Mouse (Mus musculus) bone marrow macrophage, adult 2 months (primary cell): ENCODE data around the gene Gm6763. TPM values are rescaled to one million over a fixed set of nuclear protein-coding genes. Genes with fewer than 3 reads are reported as not detected.
"Not testable (repeated sequence)": the region's sequence is repeated elsewhere in the genome, so short reads cannot be mapped to it uniquely, and the experiment has no call there.

ENCODE experiments used
- H3K27ac ChIP-seq: 2 replicates; pipeline ENCODE4 v1.5.1; 2012; ENCODE audit warnings: low read depth, low read length; ENCODE audit not compliant: insufficient read depth
- H3K4me1 ChIP-seq: 2 replicates; pipeline ENCODE4 v1.6.1; 2012; ENCODE audit warnings: low read length; ENCODE audit not compliant: control insufficient read depth, insufficient read depth
- H3K4me3 ChIP-seq: 2 replicates; pipeline ENCODE4 v1.5.1; 2012; ENCODE audit warnings: mild to moderate bottlenecking, low read length, moderate library complexity; ENCODE audit not compliant: insufficient read depth
- CTCF ChIP-seq: IDR thresholded peaks from 2 replicates; pipeline ENCODE4 v1.5.1; 2012; ENCODE audit warnings: low read depth, mild to moderate bottlenecking, low read length, moderate library complexity
- POLR2A ChIP-seq: IDR thresholded peaks from 2 replicates; pipeline ENCODE4 v1.6.1; 2012; ENCODE audit warnings: mild to moderate bottlenecking, low read depth, low read length, borderline replicate concordance
- polyA plus RNA-seq: library from polyadenylated mRNA; stranded (reverse); fragments of >200 nt; gene quantifications from 2 replicates; pipeline ENCODE4 v1.2.4, GENCODE M21; 2012; ENCODE audit not compliant: missing spikeins, insufficient read depth, insufficient read length

Gene Gm6763
- polyA plus RNA-seq: not detected in 2 replicates

DNA sequence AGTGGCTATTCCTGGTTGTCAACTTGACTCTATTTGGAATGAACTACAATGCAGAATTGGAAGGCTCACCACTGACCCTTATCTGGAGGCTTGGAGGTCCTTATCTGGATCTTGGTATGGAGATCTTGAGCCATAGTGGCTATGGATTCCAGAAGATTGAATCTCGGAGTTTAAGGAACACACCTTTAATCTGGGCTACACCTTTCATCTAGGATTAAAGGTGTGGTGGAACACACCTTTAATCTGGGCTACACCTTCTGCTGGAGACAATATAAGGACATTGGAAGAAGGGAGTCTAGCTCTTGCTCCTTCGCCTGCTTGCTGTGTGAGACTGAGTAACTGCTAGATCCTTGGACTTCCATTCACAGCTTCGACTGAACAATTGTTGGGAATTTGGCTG is at the start of gene Gm6763:
Gene Gm6763 (plus strand): TSS at position 301 of the 400 bp plus-strand sequence.
- H3K27ac ChIP-seq, H3K4me1 ChIP-seq, H3K4me3 ChIP-seq: not testable (repeated sequence)

DNA sequence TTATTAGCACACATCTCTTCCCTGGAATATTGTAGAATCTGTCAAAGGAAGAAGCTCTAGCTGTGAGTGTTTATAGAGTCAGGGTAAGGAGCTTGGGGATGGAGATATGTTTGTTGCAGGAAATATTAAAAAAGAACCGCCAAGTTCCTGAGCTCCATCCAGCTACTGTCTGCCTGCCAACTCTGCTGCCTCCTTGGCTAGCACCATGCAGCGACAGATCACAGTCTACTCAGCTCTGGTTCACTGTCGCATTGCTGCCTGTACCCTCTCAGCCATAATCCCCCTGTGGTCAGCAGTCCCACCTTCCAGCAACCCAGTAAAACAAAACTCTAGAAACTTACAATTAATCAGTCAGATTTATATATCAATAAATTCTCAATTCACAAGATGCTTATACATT is 41.3 kb upstream of the Gm6763 start:
- no peaks in the 10 kb centered on the region for H3K4me1 ChIP-seq
- no peak overlapping the region for H3K27ac ChIP-seq
- TF ChIP-seq POLR2A (no peak), CTCF (no peak)
- no peak overlapping the region for H3K4me3 ChIP-seq

DNA sequence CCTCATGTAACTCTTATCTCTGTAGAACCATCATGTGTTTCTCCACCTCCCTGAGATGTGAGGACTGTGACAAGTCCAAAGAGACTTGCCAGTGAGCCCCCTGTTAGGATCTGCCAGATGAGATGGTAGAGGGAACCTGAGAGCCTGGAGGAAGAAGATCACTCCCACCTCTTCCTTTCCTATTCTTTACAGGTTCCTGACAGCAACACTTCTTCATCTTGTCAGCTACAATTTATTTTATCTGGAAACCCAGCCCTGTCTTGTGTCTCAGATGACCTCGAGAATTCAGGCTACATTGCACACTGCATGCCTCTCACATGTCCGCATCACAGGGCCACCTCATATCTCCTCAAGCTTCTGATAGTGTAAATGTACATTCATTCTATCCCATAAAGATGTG is 33.0 kb upstream of the Gm6763 start:
- no peak for TF ChIP-seq POLR2A
- TF ChIP-seq CTCF: no peak
- H3K4me1 ChIP-seq: no peaks in the 10 kb centered on the region
- no peak overlapping the region for H3K4me3 ChIP-seq
- no peak overlapping the region for H3K27ac ChIP-seq

DNA sequence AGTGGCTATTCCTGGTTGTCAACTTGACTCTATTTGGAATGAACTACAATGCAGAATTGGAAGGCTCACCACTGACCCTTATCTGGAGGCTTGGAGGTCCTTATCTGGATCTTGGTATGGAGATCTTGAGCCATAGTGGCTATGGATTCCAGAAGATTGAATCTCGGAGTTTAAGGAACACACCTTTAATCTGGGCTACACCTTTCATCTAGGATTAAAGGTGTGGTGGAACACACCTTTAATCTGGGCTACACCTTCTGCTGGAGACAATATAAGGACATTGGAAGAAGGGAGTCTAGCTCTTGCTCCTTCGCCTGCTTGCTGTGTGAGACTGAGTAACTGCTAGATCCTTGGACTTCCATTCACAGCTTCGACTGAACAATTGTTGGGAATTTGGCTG is 8.6 kb upstream of the Gm6763 start, which contains the start of gene Gm21293:
Gene Gm21293 (plus strand): TSS at position 301 of the 400 bp plus-strand sequence.
- not testable (repeated sequence) for H3K4me3 ChIP-seq, H3K4me1 ChIP-seq, H3K27ac ChIP-seq

DNA sequence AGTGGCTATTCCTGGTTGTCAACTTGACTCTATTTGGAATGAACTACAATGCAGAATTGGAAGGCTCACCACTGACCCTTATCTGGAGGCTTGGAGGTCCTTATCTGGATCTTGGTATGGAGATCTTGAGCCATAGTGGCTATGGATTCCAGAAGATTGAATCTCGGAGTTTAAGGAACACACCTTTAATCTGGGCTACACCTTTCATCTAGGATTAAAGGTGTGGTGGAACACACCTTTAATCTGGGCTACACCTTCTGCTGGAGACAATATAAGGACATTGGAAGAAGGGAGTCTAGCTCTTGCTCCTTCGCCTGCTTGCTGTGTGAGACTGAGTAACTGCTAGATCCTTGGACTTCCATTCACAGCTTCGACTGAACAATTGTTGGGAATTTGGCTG is 8.4 kb downstream of the Gm6763 start, which contains the start of gene Gm8764:
Gene Gm8764 (plus strand): TSS at position 301 of the 400 bp plus-strand sequence.
- not testable (repeated sequence) for H3K27ac ChIP-seq, H3K4me3 ChIP-seq, H3K4me1 ChIP-seq

DNA sequence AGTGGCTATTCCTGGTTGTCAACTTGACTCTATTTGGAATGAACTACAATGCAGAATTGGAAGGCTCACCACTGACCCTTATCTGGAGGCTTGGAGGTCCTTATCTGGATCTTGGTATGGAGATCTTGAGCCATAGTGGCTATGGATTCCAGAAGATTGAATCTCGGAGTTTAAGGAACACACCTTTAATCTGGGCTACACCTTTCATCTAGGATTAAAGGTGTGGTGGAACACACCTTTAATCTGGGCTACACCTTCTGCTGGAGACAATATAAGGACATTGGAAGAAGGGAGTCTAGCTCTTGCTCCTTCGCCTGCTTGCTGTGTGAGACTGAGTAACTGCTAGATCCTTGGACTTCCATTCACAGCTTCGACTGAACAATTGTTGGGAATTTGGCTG is 16.9 kb downstream of the Gm6763 start, which contains the start of gene Gm21304:
Gene Gm21304 (plus strand): TSS at position 301 of the 400 bp plus-strand sequence.
- H3K27ac ChIP-seq, H3K4me1 ChIP-seq, H3K4me3 ChIP-seq: not testable (repeated sequence)

DNA sequence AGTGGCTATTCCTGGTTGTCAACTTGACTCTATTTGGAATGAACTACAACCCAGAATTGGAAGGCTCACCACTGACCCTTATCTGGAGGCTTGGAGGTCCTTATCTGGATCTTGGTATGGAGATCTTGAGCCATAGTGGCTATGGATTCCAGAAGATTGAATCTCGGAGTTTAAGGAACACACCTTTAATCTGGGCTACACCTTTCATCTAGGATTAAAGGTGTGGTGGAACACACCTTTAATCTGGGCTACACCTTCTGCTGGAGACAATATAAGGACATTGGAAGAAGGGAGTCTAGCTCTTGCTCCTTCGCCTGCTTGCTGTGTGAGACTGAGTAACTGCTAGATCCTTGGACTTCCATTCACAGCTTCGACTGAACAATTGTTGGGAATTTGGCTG is 25.4 kb downstream of the Gm6763 start, which contains the start of gene Gm21312:
Gene Gm21312 (plus strand): TSS at position 301 of the 400 bp plus-strand sequence.
- H3K27ac ChIP-seq, H3K4me1 ChIP-seq, H3K4me3 ChIP-seq: not testable (repeated sequence)

DNA sequence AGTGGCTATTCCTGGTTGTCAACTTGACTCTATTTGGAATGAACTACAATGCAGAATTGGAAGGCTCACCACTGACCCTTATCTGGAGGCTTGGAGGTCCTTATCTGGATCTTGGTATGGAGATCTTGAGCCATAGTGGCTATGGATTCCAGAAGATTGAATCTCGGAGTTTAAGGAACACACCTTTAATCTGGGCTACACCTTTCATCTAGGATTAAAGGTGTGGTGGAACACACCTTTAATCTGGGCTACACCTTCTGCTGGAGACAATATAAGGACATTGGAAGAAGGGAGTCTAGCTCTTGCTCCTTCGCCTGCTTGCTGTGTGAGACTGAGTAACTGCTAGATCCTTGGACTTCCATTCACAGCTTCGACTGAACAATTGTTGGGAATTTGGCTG is 33.9 kb downstream of the Gm6763 start, which contains the start of gene Gm20765:
Gene Gm20765 (plus strand): TSS at position 301 of the 400 bp plus-strand sequence.
- not testable (repeated sequence) for H3K27ac ChIP-seq, H3K4me3 ChIP-seq, H3K4me1 ChIP-seq

DNA sequence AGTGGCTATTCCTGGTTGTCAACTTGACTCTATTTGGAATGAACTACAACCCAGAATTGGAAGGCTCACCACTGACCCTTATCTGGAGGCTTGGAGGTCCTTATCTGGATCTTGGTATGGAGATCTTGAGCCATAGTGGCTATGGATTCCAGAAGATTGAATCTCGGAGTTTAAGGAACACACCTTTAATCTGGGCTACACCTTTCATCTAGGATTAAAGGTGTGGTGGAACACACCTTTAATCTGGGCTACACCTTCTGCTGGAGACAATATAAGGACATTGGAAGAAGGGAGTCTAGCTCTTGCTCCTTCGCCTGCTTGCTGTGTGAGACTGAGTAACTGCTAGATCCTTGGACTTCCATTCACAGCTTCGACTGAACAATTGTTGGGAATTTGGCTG is 42.4 kb downstream of the Gm6763 start, which contains the start of gene Gm4340:
Gene Gm4340 (plus strand): TSS at position 301 of the 400 bp plus-strand sequence.
- not testable (repeated sequence) for H3K27ac ChIP-seq, H3K4me1 ChIP-seq, H3K4me3 ChIP-seq

Other genes starting within 250 kb of the Gm6763 start
- gene Gm21293, start 8.5 kb upstream of the Gm6763 start, polyA plus RNA-seq: not detected in 2 replicates
- not detected in 2 replicates for gene Gm8764, start 8.5 kb downstream of the Gm6763 start, polyA plus RNA-seq
- gene Gm21304, start 17.0 kb downstream of the Gm6763 start, polyA plus RNA-seq: not detected in 2 replicates
- not detected in 2 replicates for gene Gm21312, start 25.5 kb downstream of the Gm6763 start, polyA plus RNA-seq
- not detected in 2 replicates for gene Gm20765, start 34.0 kb downstream of the Gm6763 start, polyA plus RNA-seq
- not detected in 2 replicates for gene Gm4340, start 42.5 kb downstream of the Gm6763 start, polyA plus RNA-seq